Mouse (Mus musculus) embryonic facial prominence, embryonic 15.5 days (tissue): ENCODE measurements at regions not wholly inside any gene's neighbourhood (a gene's known extent, or its start where the extent isn't known, plus 50 kb on each side); places are given as distances from the start of the nearest gene placed in this dataset.
A peak's percentile ranks its signal among the peaks of the same experiment; 100 is the strongest.

Experiments used
- ATAC-seq: fragments of 200-750 bp; cut with Nextera tagmentation; 2 replicates; pipeline ENCODE4 v1.8.0; 2017; ENCODE audit warnings: low read depth, moderate TSS enrichment; ENCODE audit not compliant: insufficient number of reproducible peaks, low FRiP score, low TSS enrichment
- H3K27ac ChIP-seq: fragments of 300-500 bp; sonication (generic); replicated peaks from 2 replicates; pipeline ENCODE4 v1.5.1; 2015; ENCODE audit warnings: mild to moderate bottlenecking, inconsistent platforms
- H3K27me3 ChIP-seq: fragments of 300-500 bp; sonication (generic); 2 replicates; pipeline ENCODE4 v1.6.1; 2015; ENCODE audit warnings: inconsistent platforms
- H3K36me3 ChIP-seq: fragments of 300-500 bp; sonication (generic); 2 replicates; pipeline ENCODE4 v1.6.1; 2015; ENCODE audit warnings: mild to moderate bottlenecking, inconsistent platforms
- H3K4me1 ChIP-seq: fragments of 300-500 bp; sonication (generic); 2 replicates; pipeline ENCODE4 v1.6.1; 2015; ENCODE audit warnings: inconsistent platforms
- H3K4me2 ChIP-seq: fragments of 300-500 bp; sonication (generic); replicated peaks from 2 replicates; pipeline ENCODE4 v1.6.1; 2015; ENCODE audit warnings: mild to moderate bottlenecking, inconsistent platforms
- H3K4me3 ChIP-seq: fragments of 300-500 bp; sonication (generic); replicated peaks from 2 replicates; pipeline ENCODE4 v1.5.1; 2015; ENCODE audit warnings: mild to moderate bottlenecking, inconsistent platforms
- H3K9ac ChIP-seq: fragments of 300-500 bp; sonication (generic); 2 replicates; pipeline ENCODE4 v1.6.1; 2015; ENCODE audit warnings: inconsistent platforms
- H3K9me3 ChIP-seq: fragments of 300-500 bp; sonication (generic); replicated peaks from 2 replicates; pipeline ENCODE4 v1.6.1; 2016; ENCODE audit warnings: inconsistent platforms
- WGBS: fragments of 180-500 bp; shearing (Covaris S2); methylation state at CpG from one replicate; pipeline ENCODE4 v1.1.7; 2015; 5-methylcytosine and 5-hydroxymethylcytosine counted together

- Histone ChIP-seq H3K9me3 (no peaks in the 10 kb centered on the region), H3K36me3 (no peaks in the 10 kb centered on the region), H3K27ac (no peak overlapping the region), H3K9ac (no peak overlapping the region), H3K4me2 (peak overlapping the region; percentile 51), H3K4me1 (no peaks in the 10 kb centered on the region), H3K27me3 (no peaks in the 10 kb centered on the region), H3K4me3 (peak overlapping the region; percentile 31)
- no peak for ATAC-seq
- 6% methylated on average over 9 of the region's 9 CpGs for WGBS
Measured at GRCm38 (mm10) chr13:81945741-81946140, 162.9 kb downstream of the Cetn3 start.

- Histone ChIP-seq H3K4me3 (no peak overlapping the region), H3K36me3 (no peaks in the 10 kb centered on the region), H3K9me3 (no peaks in the 10 kb centered on the region), H3K4me2 (no peak overlapping the region), H3K27ac (no peak overlapping the region), H3K4me1 (no peaks in the 10 kb centered on the region), H3K27me3 (no peaks in the 10 kb centered on the region), H3K9ac (no peak overlapping the region)
- WGBS = 72% methylated on average over 2 of the region's 2 CpGs
- ATAC-seq = no peak
Measured at GRCm38 (mm10) chr13:81965431-81965830, 182.6 kb downstream of the Cetn3 start.

- H3K27me3 ChIP-seq = no peaks in the 10 kb centered on the region
- H3K4me1 ChIP-seq = no peaks in the 10 kb centered on the region
- 34% methylated on average over 2 of the region's 2 CpGs for WGBS
- no peak overlapping the region for H3K27ac ChIP-seq
- no peak overlapping the region for H3K4me3 ChIP-seq
- ATAC-seq = no peak
- no peaks in the 10 kb centered on the region for H3K9me3 ChIP-seq
- no peak overlapping the region for H3K9ac ChIP-seq
- H3K4me2 ChIP-seq = no peak overlapping the region
- H3K36me3 ChIP-seq = no peaks in the 10 kb centered on the region
Measured at GRCm38 (mm10) chr13:81975878-81976277, 193.0 kb downstream of the Cetn3 start.

DNA sequence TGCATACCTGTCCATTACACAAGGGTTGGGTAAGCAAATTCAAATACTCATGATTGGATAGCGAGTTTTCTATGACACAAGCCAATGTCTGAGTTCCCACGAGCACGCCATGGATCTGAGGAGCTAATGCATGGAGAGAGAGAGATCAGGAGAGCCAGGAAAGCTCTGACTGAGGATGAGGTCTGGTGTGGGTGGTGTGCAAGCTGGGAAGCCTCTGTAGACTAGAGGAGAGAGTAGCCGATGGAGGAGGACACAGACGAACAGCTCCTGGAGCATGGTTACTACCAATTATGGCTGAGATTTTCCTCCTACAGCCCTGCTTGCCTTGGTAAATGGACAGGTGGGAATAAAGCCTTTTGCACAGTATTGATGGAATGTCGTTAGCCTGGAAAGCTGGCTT lies 195.1 kb downstream of the Cetn3 start:
- 87% methylated on average over 6 of the region's 6 CpGs for WGBS
- Histone ChIP-seq H3K4me2 (no peak overlapping the region), H3K4me3 (no peak overlapping the region), H3K27ac (no peak overlapping the region), H3K9ac (no peak overlapping the region), H3K9me3 (no peaks in the 10 kb centered on the region), H3K4me1 (no peaks in the 10 kb centered on the region), H3K36me3 (no peaks in the 10 kb centered on the region), H3K27me3 (no peaks in the 10 kb centered on the region)
- ATAC-seq = no peak

DNA sequence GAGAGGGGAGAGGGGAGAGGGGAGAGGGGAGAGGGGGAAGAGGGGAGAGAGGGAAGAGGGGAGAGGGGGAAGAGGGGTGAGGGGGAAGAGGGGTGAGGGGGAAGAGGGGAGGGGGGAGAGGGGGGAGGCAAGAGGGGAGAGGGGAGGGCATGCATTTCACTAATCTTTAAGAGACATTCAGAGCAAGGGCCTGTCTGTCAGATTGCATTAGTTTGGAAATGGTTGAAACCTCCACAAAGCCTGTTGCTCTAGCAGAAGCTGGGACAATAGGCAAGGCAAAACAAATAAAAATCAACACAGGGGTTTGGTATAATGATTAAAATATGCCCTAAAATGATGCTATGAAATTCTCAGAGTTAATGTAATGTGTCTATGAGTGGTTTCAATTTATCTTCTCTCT lies 196.4 kb downstream of the Cetn3 start:
- no peak overlapping the region for H3K4me2 ChIP-seq
- H3K4me1 ChIP-seq = no peaks in the 10 kb centered on the region
- no peaks in the 10 kb centered on the region for H3K36me3 ChIP-seq

DNA sequence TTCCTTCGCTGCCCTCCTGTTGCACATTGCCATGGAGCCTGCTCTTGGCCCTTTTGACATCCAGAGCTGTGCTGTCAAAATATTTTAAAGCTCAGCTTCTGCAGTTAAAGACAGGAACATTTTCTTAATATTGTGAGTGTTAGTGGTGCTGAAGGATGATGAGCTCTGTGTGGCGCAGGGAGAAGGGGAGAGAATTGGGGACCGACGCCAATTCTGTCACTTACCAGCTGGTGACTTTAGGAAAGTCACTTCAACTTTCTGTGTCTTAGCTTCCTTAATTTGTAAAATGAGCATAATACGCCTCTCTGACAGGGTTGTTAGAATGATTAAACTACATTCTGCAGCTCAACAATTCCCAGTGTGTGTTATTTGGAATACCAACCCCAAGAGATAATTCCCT lies 197.2 kb downstream of the Cetn3 start:
- H3K9ac ChIP-seq = no peak overlapping the region
- 57% methylated on average over 5 of the region's 5 CpGs for WGBS
- no peaks in the 10 kb centered on the region for H3K4me1 ChIP-seq
- no peaks in the 10 kb centered on the region for H3K27me3 ChIP-seq
- H3K36me3 ChIP-seq = no peaks in the 10 kb centered on the region
- H3K27ac ChIP-seq = no peak overlapping the region
- no peak for ATAC-seq
- H3K4me3 ChIP-seq = no peak overlapping the region
- no peaks in the 10 kb centered on the region for H3K9me3 ChIP-seq
- H3K4me2 ChIP-seq = no peak overlapping the region

More for the DNA sequence above, 196.4 kb downstream of the Cetn3 start:
- ATAC-seq = no peak
- no peak overlapping the region for H3K4me3 ChIP-seq
- H3K9me3 ChIP-seq = no peaks in the 10 kb centered on the region
- H3K27ac ChIP-seq = no peak overlapping the region
- no peaks in the 10 kb centered on the region for H3K27me3 ChIP-seq
- H3K9ac ChIP-seq = no peak overlapping the region

- Histone ChIP-seq H3K4me3 (no peak overlapping the region), H3K4me1 (no peaks in the 10 kb centered on the region), H3K36me3 (no peaks in the 10 kb centered on the region), H3K27ac (no peak overlapping the region), H3K27me3 (no peaks in the 10 kb centered on the region), H3K4me2 (no peak overlapping the region), H3K9me3 (no peaks in the 10 kb centered on the region), H3K9ac (no peak overlapping the region)
- ATAC-seq = no peak
- WGBS = 38% methylated on average over 2 of the region's 2 CpGs
Measured at GRCm38 (mm10) chr13:81982491-81982890, 199.6 kb downstream of the Cetn3 start.

GRCm38 (mm10) chr13:82000681-82001212 lies 217.9 kb downstream of the Cetn3 start:
- no peak for ATAC-seq
- 84% methylated on average over 3 of the region's 3 CpGs for WGBS
- H3K4me1 ChIP-seq = no peaks in the 10 kb centered on the region

DNA sequence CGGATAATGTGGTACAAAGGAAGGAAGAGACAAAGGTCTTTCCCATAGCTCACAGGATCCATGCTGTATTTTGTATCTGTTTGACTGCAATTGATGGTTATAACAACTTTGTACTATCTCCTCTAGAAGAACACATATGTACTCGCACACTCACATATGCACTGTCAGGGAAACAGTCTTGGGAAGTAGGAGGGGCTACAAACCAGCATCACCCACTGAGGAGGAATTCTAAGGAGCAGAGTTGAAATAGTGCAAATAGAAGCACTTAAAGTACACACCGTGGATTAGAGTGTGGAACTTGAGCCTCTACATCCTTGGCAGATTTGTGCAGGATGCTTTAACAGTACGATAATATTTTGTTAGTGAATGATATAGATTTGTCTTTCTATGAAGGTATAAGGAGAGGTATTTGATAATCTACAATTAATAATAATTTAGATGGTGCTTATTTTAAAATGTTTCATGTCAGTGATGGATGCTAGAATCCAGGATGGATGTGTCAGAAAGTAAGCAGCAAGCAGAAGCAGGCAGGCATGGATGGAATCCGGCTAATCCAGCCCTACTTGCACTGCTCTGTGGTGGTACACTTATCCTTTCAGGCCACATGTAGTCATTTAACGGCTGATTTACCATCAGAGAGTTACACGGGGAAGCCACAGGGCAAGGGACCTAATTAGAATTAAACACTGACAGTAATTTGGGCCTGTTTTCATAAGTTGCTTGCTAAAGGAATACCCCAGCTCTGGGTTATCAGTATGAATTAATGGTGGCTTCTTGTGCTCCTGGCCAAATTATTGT lies 223.3 kb downstream of the Cetn3 start:
- 56% methylated on average over 7 of the region's 7 CpGs for WGBS
- no peaks in the 10 kb centered on the region for H3K9me3 ChIP-seq
- H3K36me3 ChIP-seq = no peaks in the 10 kb centered on the region
- H3K4me2 ChIP-seq = no peak overlapping the region
- no peak overlapping the region for H3K27ac ChIP-seq
- no peak overlapping the region for H3K4me3 ChIP-seq
- no peaks in the 10 kb centered on the region for H3K4me1 ChIP-seq
- no peak for ATAC-seq
- H3K27me3 ChIP-seq = no peaks in the 10 kb centered on the region
- H3K9ac ChIP-seq = no peak overlapping the region

More at GRCm38 (mm10) chr13:82000681-82001212, 217.9 kb downstream of the Cetn3 start:
- no peaks in the 10 kb centered on the region for H3K9me3 ChIP-seq
- H3K27ac ChIP-seq = no peak overlapping the region
- no peak overlapping the region for H3K9ac ChIP-seq
- H3K4me2 ChIP-seq = no peak overlapping the region
- H3K36me3 ChIP-seq = no peaks in the 10 kb centered on the region
- H3K27me3 ChIP-seq = no peaks in the 10 kb centered on the region
- H3K4me3 ChIP-seq = no peak overlapping the region

DNA sequence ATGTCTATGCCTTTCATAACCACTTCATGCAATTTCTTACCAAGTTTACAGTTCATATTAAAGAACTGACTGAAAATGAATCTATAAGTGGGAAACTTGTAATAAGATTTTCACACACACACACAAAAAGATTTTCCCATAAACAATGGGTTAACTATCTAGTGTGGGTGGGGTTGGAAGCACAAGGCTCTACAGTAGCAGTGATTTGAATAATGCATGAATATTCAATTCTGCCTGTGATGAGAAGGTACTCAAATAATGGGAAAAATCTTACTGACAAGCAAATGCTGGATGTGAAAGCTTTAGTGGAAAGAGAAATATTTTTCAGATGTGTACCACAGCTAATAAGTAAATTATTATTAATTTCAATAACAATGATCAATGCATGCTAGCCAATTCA lies 224.3 kb downstream of the Cetn3 start:
- Histone ChIP-seq H3K4me1 (no peaks in the 10 kb centered on the region), H3K27ac (no peak overlapping the region), H3K36me3 (no peaks in the 10 kb centered on the region), H3K4me2 (no peak overlapping the region), H3K9me3 (no peaks in the 10 kb centered on the region), H3K9ac (no peak overlapping the region), H3K27me3 (no peaks in the 10 kb centered on the region), H3K4me3 (no peak overlapping the region)
- ATAC-seq = no peak

DNA sequence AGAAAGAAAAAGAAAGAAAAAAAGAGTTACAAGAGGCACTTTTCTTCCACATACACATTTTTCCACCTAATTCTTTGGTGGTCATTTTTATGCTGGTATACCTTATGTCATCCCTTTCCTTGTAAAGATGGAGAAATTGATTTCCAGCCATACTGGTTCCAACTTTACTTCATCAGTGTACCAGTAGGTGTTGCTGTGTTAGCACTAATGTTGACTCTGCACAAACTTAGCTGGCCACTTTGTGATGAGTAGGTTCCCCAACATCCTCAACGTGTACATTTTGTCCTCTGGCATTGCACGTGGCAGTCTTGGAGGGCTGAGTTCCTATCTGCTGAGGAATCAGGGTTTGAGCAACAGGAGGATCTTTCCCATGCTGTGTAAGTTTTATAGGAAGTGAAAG lies 256.7 kb downstream of the Cetn3 start:
- H3K27me3 ChIP-seq = no peaks in the 10 kb centered on the region
- WGBS = 43% methylated on average over 2 of the region's 2 CpGs
- H3K9me3 ChIP-seq = no peaks in the 10 kb centered on the region
- no peak overlapping the region for H3K27ac ChIP-seq
- no peaks in the 10 kb centered on the region for H3K4me1 ChIP-seq
- ATAC-seq = no peak
- no peaks in the 10 kb centered on the region for H3K36me3 ChIP-seq
- no peak overlapping the region for H3K4me2 ChIP-seq
- no peak overlapping the region for H3K9ac ChIP-seq
- no peak overlapping the region for H3K4me3 ChIP-seq

DNA sequence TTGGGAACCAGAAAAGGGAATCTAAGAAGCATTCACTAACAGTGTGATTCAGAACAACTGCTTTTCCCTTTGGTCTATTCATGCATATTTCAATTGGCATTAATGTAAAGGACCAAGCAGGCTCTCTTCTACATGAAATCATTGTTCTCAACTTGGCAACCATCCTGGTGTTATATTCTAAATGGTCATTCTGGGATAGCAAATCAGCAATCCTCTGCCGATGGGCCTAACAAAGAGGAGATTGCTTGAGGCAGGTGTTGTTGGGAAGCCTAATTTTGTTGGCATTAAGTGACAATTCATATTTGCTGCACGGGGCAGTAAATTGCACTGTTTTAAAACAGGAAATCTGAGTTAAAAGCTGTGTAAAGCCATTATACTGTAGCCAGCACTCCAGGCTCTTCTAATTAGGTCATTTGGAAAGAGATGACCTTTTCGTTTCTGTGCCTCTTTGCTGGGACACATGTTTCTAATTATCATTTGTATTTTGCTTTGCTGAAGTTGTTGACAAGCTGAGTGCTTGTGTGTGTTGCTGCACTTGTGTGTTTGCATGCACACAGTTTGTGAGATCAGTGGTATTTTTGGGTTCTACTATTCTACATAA lies 275.4 kb downstream of the Cetn3 start:
- Histone ChIP-seq H3K9me3 (no peaks in the 10 kb centered on the region), H3K4me2 (no peak overlapping the region), H3K4me1 (peaks cover 15% of the 10 kb centered on the region), H3K9ac (no peak overlapping the region), H3K36me3 (no peaks in the 10 kb centered on the region), H3K27me3 (no peaks in the 10 kb centered on the region), H3K27ac (peak overlapping the region; percentile 65), H3K4me3 (no peak overlapping the region)
- WGBS = 11% methylated on average over 3 of the region's 3 CpGs
- ATAC-seq = no peak
